ENCODE assay signal across 8 mouse cellular contexts in genomic region chr8:75108527-75109235, GRCm38 (mm10). TPM values are rescaled to one million over a fixed set of nuclear protein-coding genes. Genes with fewer than 3 reads are reported as not detected.
DNase-seq lines count a peak whose midpoint lies in the region; ATAC-seq and TF ChIP-seq lines count a peak whose summit lies in the region.

No protein-coding gene starts in this region.

- peaks cover 40% of the 10 kb centered on the region for H3K79me2 ChIP-seq in MEL (ENCODE audit: control insufficient read depth, insufficient read depth, low read length, poor library complexity)

- no peak for TF ChIP-seq EP300 in MEL (IDR thresholded peaks at IDR 0.05; ENCODE audit: low read depth in 1 of 2, low read length in 2 of 2)

- H3K9ac ChIP-seq in MEL (ENCODE audit: control insufficient read depth, low read depth, low read length, poor library complexity, severe bottlenecking): peak overlapping the region; percentile 87
- H3K9ac ChIP-seq in forebrain, embryonic 16.5 days (replicated peaks; ENCODE audit: low read depth, low read length): peak overlapping the region; percentile 81
- peak overlapping the region; percentile 76 for H3K9ac ChIP-seq in lung, embryonic 14.5 days

- peak; percentile 80 to 95 (median 90) for TF ChIP-seq CTCF in MEL (IDR thresholded peaks at IDR 0.05 in 2 of 3, conservative IDR thresholded peaks at IDR 0.05 in 1 of 3; ENCODE audit: control insufficient read depth in 1 of 3, insufficient read depth in 1 of 3, low read depth in 2 of 3, low read length in 3 of 3, poor library complexity in 1 of 3, severe bottlenecking in 1 of 3)
- TF ChIP-seq CTCF in layer of hippocampus, adult 2 months (conservative IDR thresholded peaks at IDR 0.05): peak; percentile 91
- peak; percentile 91 for TF ChIP-seq CTCF in lung, embryonic 14.5 days (IDR thresholded peaks at IDR 0.05; ENCODE audit: low read depth)

- H3K4me1 ChIP-seq in MEL (ENCODE audit: control insufficient read depth in 1 of 2, insufficient read depth in 2 of 2, low read length in 2 of 2): peaks cover 4 to 19% of the 10 kb centered on the region in 2 experiments; a peak in 2 of 4 replicates
- peaks cover 11% of the 10 kb centered on the region for H3K4me1 ChIP-seq in forebrain, embryonic 16.5 days (replicated peaks; ENCODE audit: control insufficient read depth, insufficient read depth, low read length)
- H3K4me1 ChIP-seq in lung, embryonic 14.5 days (ENCODE audit: insufficient read depth): 0 out of 2 replicates have a peak, but pooled peaks cover 12% of the 10 kb centered on the region

- H3K4me2 ChIP-seq in forebrain, embryonic 16.5 days (ENCODE audit: low read length): peak overlapping the region; percentile 79
- peak overlapping the region; percentile 69 for H3K4me2 ChIP-seq in lung, embryonic 14.5 days

- H3K27me3 ChIP-seq in MEL (ENCODE audit: control insufficient read depth in 1 of 2, insufficient read depth in 2 of 2, low read length in 2 of 2): no peaks in the 10 kb centered on the region
- no peaks in the 10 kb centered on the region for H3K27me3 ChIP-seq in forebrain, embryonic 16.5 days (replicated peaks; ENCODE audit: control insufficient read depth, insufficient read depth, low read length)
- H3K27me3 ChIP-seq in lung, embryonic 14.5 days (ENCODE audit: insufficient read depth, low read length): no peaks in the 10 kb centered on the region

- intact Hi-C loops in heart, postnatal 36 days (cut with DNase I): loop anchor here (1.0 to 2.0 kb wide), 2 partner anchors 37 to 74 kb away; no protein-coding TSS in a partner anchor

- peak; percentile 93 for TF ChIP-seq RAD21 in MEL (IDR thresholded peaks at IDR 0.05; ENCODE audit: low read depth, low read length)

- 0% methylated on average over 9 of the region's 9 CpGs for WGBS in forebrain, embryonic 16.5 days
- 0% methylated on average over 9 of the region's 9 CpGs for WGBS in lung, embryonic 14.5 days

- peak; percentile 91 for DNase-seq in MEL (ENCODE audit: low read depth, low spot score)
- DNase-seq in cerebellum, adult 18-20 months: peak; percentile 84 to 85
- peak; percentile 81 to 85 for DNase-seq in heart, postnatal 36 days
- peak; percentile 61 to 80 for DNase-seq in layer of hippocampus, adult 2 months (ENCODE audit: low spot score in 2 of 2)
- DNase-seq in lung, embryonic 14.5 days: peak; percentile 93
- DNase-seq in testis, postnatal 14 days (ENCODE audit: low spot score): peak; percentile 75

- no peaks in the 10 kb centered on the region for H3K9me3 ChIP-seq in MEL (replicated peaks; ENCODE audit: insufficient read depth, low read length)
- no peaks in the 10 kb centered on the region for H3K9me3 ChIP-seq in forebrain, embryonic 16.5 days (ENCODE audit: control insufficient read depth, low read length)
- no peaks in the 10 kb centered on the region for H3K9me3 ChIP-seq in lung, embryonic 14.5 days (ENCODE audit: low read depth, low read length)

- no peak for TF ChIP-seq POLR2A in MEL (IDR thresholded peaks at IDR 0.05; ENCODE audit: control insufficient read depth in 1 of 2, insufficient read depth in 1 of 2, low read depth in 1 of 2, low read length in 2 of 2, poor library complexity in 1 of 2)

- peaks cover 13 to 29% of the 10 kb centered on the region in 2 experiments for H3K36me3 ChIP-seq in MEL (ENCODE audit: control insufficient read depth in 1 of 2, insufficient read depth in 2 of 2, low read length in 2 of 2)
- no peaks in the 10 kb centered on the region for H3K36me3 ChIP-seq in forebrain, embryonic 16.5 days (ENCODE audit: control insufficient read depth, insufficient read depth)
- peaks cover 31% of the 10 kb centered on the region for H3K36me3 ChIP-seq in lung, embryonic 14.5 days (ENCODE audit: insufficient read depth)

- peak; percentile 73 for ATAC-seq in forebrain, embryonic 16.5 days
- ATAC-seq in lung, embryonic 14.5 days (ENCODE audit: insufficient read depth): peak; percentile 72
- peak; percentile 81 for ATAC-seq in neutrophil, adult 5-6 weeks (ENCODE audit: extremely low read depth, insufficient number of reproducible peaks, low FRiP score, poor library complexity, severe bottlenecking)

- peak overlapping the region; percentile 52 to 67 for H3K4me3 ChIP-seq in MEL (ENCODE audit: control insufficient read depth in 1 of 2, insufficient read depth in 1 of 2, low read depth in 2 of 2, low read length in 2 of 2)
- peak overlapping the region; percentile 78 for H3K4me3 ChIP-seq in forebrain, embryonic 16.5 days (replicated peaks; ENCODE audit: low read length)
- H3K4me3 ChIP-seq in layer of hippocampus, adult 2 months: peak overlapping the region; percentile 66
- H3K4me3 ChIP-seq in lung, embryonic 14.5 days (ENCODE audit: low read depth, low read length): peak overlapping the region; percentile 84

- peak overlapping the region; percentile 95 for H3K27ac ChIP-seq in MEL (ENCODE audit: control insufficient read depth, low read depth, low read length)
- peak overlapping the region; percentile 89 for H3K27ac ChIP-seq in forebrain, embryonic 16.5 days (ENCODE audit: low read length)
- peak overlapping the region; percentile 96 for H3K27ac ChIP-seq in layer of hippocampus, adult 2 months
- H3K27ac ChIP-seq in lung, embryonic 14.5 days (ENCODE audit: low read depth): peak overlapping the region; percentile 87

TF ChIP-seq in MEL, 35 proteins besides CTCF, POLR2A, EP300 and RAD21 (continues in another document):
- TF ChIP-seq UBTF (IDR thresholded peaks at IDR 0.05; ENCODE audit: borderline replicate concordance, insufficient read depth, low read depth, low read length): no peak
- peak; percentile 79; the same call in 1 of the 2 replicates for TF ChIP-seq CHD1 (IDR thresholded peaks at IDR 0.05; ENCODE audit: low read depth, low read length)
- 0 out of 2 replicates have a peak, but pooled peaks have one; percentile 30 for TF ChIP-seq USF1 (IDR thresholded peaks at IDR 0.05; ENCODE audit: low read depth, low read length)
- no peak for TF ChIP-seq JUND (IDR thresholded peaks at IDR 0.05; ENCODE audit: low read depth, low read length)
- TF ChIP-seq USF2 (IDR thresholded peaks at IDR 0.05; ENCODE audit: borderline replicate concordance in 1 of 2, insufficient read depth in 1 of 2, low read depth in 1 of 2, low read length in 2 of 2): no peak
- TF ChIP-seq KAT2A (conservative IDR thresholded peaks at IDR 0.05; ENCODE audit: low read depth, low read length): no peak
- TF ChIP-seq ELF1 (IDR thresholded peaks at IDR 0.05; ENCODE audit: low read depth, low read length): peak; percentile 58
- TF ChIP-seq TCF12 (IDR thresholded peaks at IDR 0.05; ENCODE audit: low read depth, low read length): 0 out of 2 replicates have a peak, but pooled peaks have one; percentile 57
- TF ChIP-seq HCFC1 (IDR thresholded peaks at IDR 0.05; ENCODE audit: low read depth, low read length): peak; percentile 51
- TF ChIP-seq NRF1 (IDR thresholded peaks at IDR 0.05; ENCODE audit: insufficient read depth, low read depth, low read length, poor library complexity, severe bottlenecking): no peak
- peak; percentile 65 for TF ChIP-seq TBP (IDR thresholded peaks at IDR 0.05; ENCODE audit: low read depth, low read length)
- TF ChIP-seq MEF2A (IDR thresholded peaks at IDR 0.05; ENCODE audit: extremely low read depth, insufficient replicate concordance, low read depth, low read length, poor library complexity, severe bottlenecking): no peak
- no peak for TF ChIP-seq MAFK (IDR thresholded peaks at IDR 0.05; ENCODE audit: borderline replicate concordance, low read depth, low read length)
- TF ChIP-seq POLR2AphosphoS5 (IDR thresholded peaks at IDR 0.05; ENCODE audit: borderline replicate concordance, low read depth, low read length): no peak
- no peak for TF ChIP-seq MYC (IDR thresholded peaks at IDR 0.05; ENCODE audit: low read depth, low read length)
- TF ChIP-seq MYB (IDR thresholded peaks at IDR 0.05; ENCODE audit: low read depth, low read length): no peak
- TF ChIP-seq GATA1 (IDR thresholded peaks at IDR 0.05; ENCODE audit: low read depth, low read length): no peak
- TF ChIP-seq SIN3A (IDR thresholded peaks at IDR 0.05; ENCODE audit: low read length): peak; percentile 36
- no peak for TF ChIP-seq TAL1 (IDR thresholded peaks at IDR 0.05; ENCODE audit: low read length)
- TF ChIP-seq SMC3 (IDR thresholded peaks at IDR 0.05; ENCODE audit: low read depth, low read length): peak; percentile 87
- TF ChIP-seq MAZ (IDR thresholded peaks at IDR 0.05; ENCODE audit: low read depth, low read length): no peak
- TF ChIP-seq CHD2 (IDR thresholded peaks at IDR 0.05; ENCODE audit: low read length): no peak
- TF ChIP-seq MAX (IDR thresholded peaks at IDR 0.05; ENCODE audit: low read length): 0 out of 2 replicates have a peak, but pooled peaks have one; percentile 47
- peak; percentile 35 for TF ChIP-seq POLR2AphosphoS2 (IDR thresholded peaks at IDR 0.05; ENCODE audit: low read length)
- TF ChIP-seq ETS1 (IDR thresholded peaks at IDR 0.05; ENCODE audit: low read depth, low read length): 0 out of 2 replicates have a peak, but pooled peaks have one; percentile 22
- TF ChIP-seq MXI1 (IDR thresholded peaks at IDR 0.05; ENCODE audit: low read depth, low read length): peak; percentile 69; the same call in 1 of the 2 replicates
- no peak for TF ChIP-seq E2F4 (IDR thresholded peaks at IDR 0.05; ENCODE audit: borderline replicate concordance, low read depth, low read length)
- peak; percentile 44 for TF ChIP-seq NELFE (IDR thresholded peaks at IDR 0.05; ENCODE audit: low read depth, low read length)

RNA-seq across cellular contexts. Expression of gene Mcm5, which starts 0.7 kb away (rescaled TPM):
- total RNA-seq in MEL (2012; rRNA removed): 355 and 397 TPM in 2 replicates
- 100 to 1,000 TPM in 1 of 2 experiments, not detected in 1; 459 TPM for polyA plus RNA-seq in MEL (2012; ENCODE audit: insufficient read depth in 1 of 2, insufficient read length in 2 of 2, low read depth in 1 of 2, low replicate concordance in 2 of 2, missing spikeins in 1 of 2)
- polyA plus RNA-seq in forebrain, embryonic 16.5 days (2015; fragmentation: Nextera tagmentation; extraction: Ambion mirVana): 61.9 and 67.1 TPM in 2 replicates
- total RNA-seq in heart, postnatal 36 days (2021): 1 to 10 TPM; 3.1 to 4.0 TPM
- 1 to 10 TPM; 6.1 to 8.8 TPM for total RNA-seq in layer of hippocampus, adult 2 months (2021)
- polyA plus RNA-seq in lung, embryonic 14.5 days (2014; fragmentation: Nextera tagmentation; extraction: Ambion mirVana): 210 and 227 TPM in 2 replicates
- total RNA-seq in neutrophil, adult 5-6 weeks (2017): 22.2 and 26.5 TPM in 2 replicates

RNA-seq across cellular contexts. Expression of gene Hmox1, which starts 15.3 kb away (rescaled TPM):
- total RNA-seq in MEL (2012; rRNA removed): 11.1 and 29.9 TPM in 2 replicates
- polyA plus RNA-seq in MEL (2012; ENCODE audit: insufficient read depth in 1 of 2, insufficient read length in 2 of 2, low read depth in 1 of 2, low replicate concordance in 2 of 2, missing spikeins in 1 of 2): 10 to 100 TPM in 1 of 2 experiments, not detected in 1; 72.4 TPM
- polyA plus RNA-seq in forebrain, embryonic 16.5 days (2015; fragmentation: Nextera tagmentation; extraction: Ambion mirVana): 8.2 TPM in 2 replicates
- total RNA-seq in heart, postnatal 36 days (2021): 10 to 100 TPM; 12.1 to 21.6 TPM
- 1 to 10 TPM; 6.1 to 6.2 TPM for total RNA-seq in layer of hippocampus, adult 2 months (2021)
- polyA plus RNA-seq in lung, embryonic 14.5 days (2014; fragmentation: Nextera tagmentation; extraction: Ambion mirVana): 24.6 and 26.3 TPM in 2 replicates
- 33.3 and 40.8 TPM in 2 replicates for total RNA-seq in neutrophil, adult 5-6 weeks (2017)

Comparison
In these comparisons a context has a peak if more than half of its experiments do, and no peak if none do; other contexts are left out.
1. Peak in every context shown above with its lines: DNase-seq, ATAC-seq, H3K4me3 ChIP-seq and H3K27ac ChIP-seq.
2. RNA of gene Mcm5, which starts 0.7 kb away (total RNA-seq): 355 to 397 TPM in MEL; 22.2 to 26.5 TPM in neutrophil, adult 5-6 weeks, 6.1 to 8.8 TPM in layer of hippocampus, adult 2 months and 3.1 to 4.0 TPM in heart, postnatal 36 days; every median in the first group is over 10 times any median in the second.